Mouse (Mus musculus) kidney, embryonic 15.5 days (tissue): ENCODE measurements around the gene Mamdc2. TPM values are rescaled to one million over a fixed set of nuclear protein-coding genes. Genes with fewer than 3 reads are reported as not detected.

Source experiments
- ATAC-seq: fragments of 200-750 bp; cut with Nextera tagmentation; replicated peaks from 2 replicates; pipeline ENCODE4 v1.8.0; 2017; ENCODE audit warnings: moderate TSS enrichment; ENCODE audit not compliant: low FRiP score
- H3K27ac ChIP-seq: fragments of 300-500 bp; sonication (generic); 2 replicates; pipeline ENCODE4 v1.5.1; 2015; ENCODE audit warnings: mild to moderate bottlenecking, inconsistent platforms
- H3K27me3 ChIP-seq: fragments of 300-500 bp; sonication (generic); 2 replicates; pipeline ENCODE4 v1.6.1; 2015; ENCODE audit warnings: inconsistent platforms
- H3K36me3 ChIP-seq: fragments of 300-500 bp; sonication (generic); 2 replicates; pipeline ENCODE4 v1.6.1; 2015; ENCODE audit warnings: inconsistent platforms
- H3K4me1 ChIP-seq: fragments of 300-500 bp; sonication (generic); 2 replicates; pipeline ENCODE4 v1.6.1; 2015; ENCODE audit warnings: inconsistent platforms
- H3K4me2 ChIP-seq: fragments of 300-500 bp; sonication (generic); 2 replicates; pipeline ENCODE4 v1.6.1; 2015; ENCODE audit warnings: moderate library complexity, mild to moderate bottlenecking, inconsistent platforms
- H3K4me3 ChIP-seq: fragments of 300-500 bp; sonication (generic); replicated peaks from 2 replicates; pipeline ENCODE4 v1.5.1; 2015; ENCODE audit warnings: mild to moderate bottlenecking, inconsistent platforms
- H3K9ac ChIP-seq: fragments of 300-500 bp; sonication (generic); 2 replicates; pipeline ENCODE4 v1.6.1; 2015; ENCODE audit warnings: mild to moderate bottlenecking, inconsistent platforms
- H3K9me3 ChIP-seq: fragments of 300-500 bp; sonication (generic); replicated peaks from 2 replicates; pipeline ENCODE4 v1.6.1; 2016; ENCODE audit warnings: inconsistent platforms
- WGBS: fragments of 180-500 bp; shearing (Covaris S2); methylation state at CpG from one replicate; pipeline ENCODE4 v1.1.7; 2015; ENCODE audit warnings: mixed read lengths; 5-methylcytosine and 5-hydroxymethylcytosine counted together
- polyA plus RNA-seq: library from polyadenylated mRNA; unstranded; fragments of >200 nt; fragmentation: Nextera tagmentation; extraction: Ambion mirVana; gene quantifications from 2 replicates; pipeline ENCODE4 v1.2.1, GENCODE M21; 2015

Mamdc2 gene
- polyA plus RNA-seq, 1 experiment from 2014 or later = 0.93 TPM

- H3K9me3 ChIP-seq = no peaks in the 10 kb centered on the region
- no peak overlapping the region for H3K4me2 ChIP-seq
- H3K9ac ChIP-seq = no peak overlapping the region
- no peaks in the 10 kb centered on the region for H3K4me1 ChIP-seq
- H3K36me3 ChIP-seq = no peaks in the 10 kb centered on the region
- H3K27ac ChIP-seq = no peak overlapping the region
- H3K27me3 ChIP-seq = no peaks in the 10 kb centered on the region
- no peak for ATAC-seq
- H3K4me3 ChIP-seq = no peak overlapping the region
- 86% methylated on average over 7 of the region's 7 CpGs for WGBS
These were observed 141.6 kb downstream of the Mamdc2 start for GRCm38 (mm10) chr19:23306671-23307070.

GRCm38 (mm10) chr19:23299987-23300386 is 148.3 kb downstream of the Mamdc2 start:
- Histone ChIP-seq H3K27me3 (no peaks in the 10 kb centered on the region), H3K4me1 (no peaks in the 10 kb centered on the region), H3K9ac (no peak overlapping the region), H3K4me2 (no peak overlapping the region), H3K36me3 (no peaks in the 10 kb centered on the region), H3K4me3 (no peak overlapping the region), H3K27ac (no peak overlapping the region), H3K9me3 (no peaks in the 10 kb centered on the region)
- WGBS = 91% methylated on average over 3 of the region's 3 CpGs
- no peak for ATAC-seq

DNA sequence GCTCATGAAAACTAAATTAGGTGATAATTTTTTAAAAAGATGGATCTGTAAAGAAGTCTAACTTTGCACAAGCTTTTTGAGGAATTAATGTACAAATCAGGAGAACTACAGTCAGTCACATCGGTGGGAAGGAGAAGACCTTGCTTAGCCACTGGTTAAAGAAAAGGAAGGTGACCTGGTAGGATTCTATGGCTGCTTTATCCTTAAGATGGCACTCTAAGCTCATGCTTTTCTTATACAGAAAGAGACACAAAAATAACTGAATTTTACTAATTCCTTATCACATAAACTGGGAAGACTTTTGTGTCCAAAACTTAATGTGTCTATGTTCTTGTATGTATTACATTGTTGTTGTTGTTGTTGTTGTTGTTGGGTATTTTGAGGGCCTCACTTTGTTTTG is 149.3 kb downstream of the Mamdc2 start:
- H3K27ac ChIP-seq = no peak overlapping the region
- no peak overlapping the region for H3K9ac ChIP-seq
- no peak for ATAC-seq
- no peak overlapping the region for H3K4me3 ChIP-seq
- 80% methylated on average over 1 of the region's 1 CpGs for WGBS
- H3K4me1 ChIP-seq = no peaks in the 10 kb centered on the region
- H3K4me2 ChIP-seq = no peak overlapping the region
- no peaks in the 10 kb centered on the region for H3K9me3 ChIP-seq
- H3K36me3 ChIP-seq = no peaks in the 10 kb centered on the region
- no peaks in the 10 kb centered on the region for H3K27me3 ChIP-seq

GRCm38 (mm10) chr19:23297191-23297590 is 151.1 kb downstream of the Mamdc2 start:
- Histone ChIP-seq H3K9ac (no peak overlapping the region), H3K27ac (no peak overlapping the region), H3K27me3 (no peaks in the 10 kb centered on the region), H3K4me2 (no peak overlapping the region), H3K4me3 (no peak overlapping the region), H3K36me3 (no peaks in the 10 kb centered on the region), H3K4me1 (no peaks in the 10 kb centered on the region), H3K9me3 (no peaks in the 10 kb centered on the region)
- ATAC-seq = no peak

GRCm38 (mm10) chr19:23289251-23289650 is 159.0 kb downstream of the Mamdc2 start:
- Histone ChIP-seq H3K4me2 (no peak overlapping the region), H3K9me3 (no peaks in the 10 kb centered on the region), H3K9ac (no peak overlapping the region)

GRCm38 (mm10) chr19:23281911-23282660 is 166.2 kb downstream of the Mamdc2 start:
- Histone ChIP-seq H3K36me3 (no peaks in the 10 kb centered on the region), H3K9me3 (no peaks in the 10 kb centered on the region), H3K9ac (no peak overlapping the region), H3K27ac (no peak overlapping the region), H3K4me3 (no peak overlapping the region), H3K4me1 (no peaks in the 10 kb centered on the region), H3K27me3 (no peaks in the 10 kb centered on the region), H3K4me2 (no peak overlapping the region)
- WGBS = 57% methylated on average over 8 of the region's 8 CpGs
- no peak for ATAC-seq

More at GRCm38 (mm10) chr19:23289251-23289650, 159.0 kb downstream of the Mamdc2 start:
- Histone ChIP-seq H3K27me3 (no peaks in the 10 kb centered on the region), H3K4me3 (no peak overlapping the region), H3K27ac (no peak overlapping the region), H3K36me3 (no peaks in the 10 kb centered on the region), H3K4me1 (no peaks in the 10 kb centered on the region)
- no peak for ATAC-seq
- WGBS = 65% methylated on average over 1 of the region's 1 CpGs

DNA sequence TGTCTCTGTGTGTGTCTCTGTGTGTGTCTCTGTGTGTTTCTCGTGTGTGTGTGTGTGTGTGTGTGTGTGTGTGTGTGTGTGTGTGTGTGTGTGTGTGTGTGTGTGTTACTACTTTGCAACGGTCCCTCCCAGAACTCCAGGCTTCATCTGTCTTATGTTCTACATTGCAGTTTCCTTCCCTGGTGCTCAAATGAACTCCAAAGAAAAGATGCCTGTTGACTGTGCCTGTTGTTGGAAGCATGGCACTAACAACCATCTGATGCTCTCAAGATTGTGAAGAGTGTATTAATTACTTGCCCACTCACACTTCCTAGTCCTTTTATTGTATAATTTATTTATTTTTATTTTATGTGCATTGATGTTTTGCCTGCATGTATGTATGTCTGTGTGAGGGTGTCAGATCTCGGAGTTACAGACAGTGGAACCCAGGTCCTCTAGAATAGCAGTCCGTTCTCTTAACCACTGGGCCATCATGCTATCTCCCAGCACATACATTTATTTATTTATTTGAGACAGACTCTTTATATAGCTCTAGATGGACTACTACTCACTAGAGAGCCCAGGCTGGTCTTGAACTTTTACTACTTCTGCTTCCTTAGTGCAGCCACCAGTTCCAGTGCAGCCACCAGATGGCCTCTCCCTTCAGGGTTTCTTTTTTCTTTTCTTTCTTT is 174.1 kb downstream of the Mamdc2 start:
- peak; percentile 30 for ATAC-seq
- Histone ChIP-seq H3K27ac (0 out of 2 replicates have a peak overlapping the region, but pooled peaks have one; percentile 85), H3K4me1 (peaks cover 8% of the 10 kb centered on the region), H3K27me3 (no peaks in the 10 kb centered on the region), H3K4me3 (peak overlapping the region; percentile 77), H3K36me3 (no peaks in the 10 kb centered on the region), H3K4me2 (peak overlapping the region; percentile 68), H3K9me3 (no peaks in the 10 kb centered on the region), H3K9ac (peak overlapping the region; percentile 90; the same call in 1 of the 2 replicates)
- WGBS = 50% methylated on average over 4 of the region's 4 CpGs

DNA sequence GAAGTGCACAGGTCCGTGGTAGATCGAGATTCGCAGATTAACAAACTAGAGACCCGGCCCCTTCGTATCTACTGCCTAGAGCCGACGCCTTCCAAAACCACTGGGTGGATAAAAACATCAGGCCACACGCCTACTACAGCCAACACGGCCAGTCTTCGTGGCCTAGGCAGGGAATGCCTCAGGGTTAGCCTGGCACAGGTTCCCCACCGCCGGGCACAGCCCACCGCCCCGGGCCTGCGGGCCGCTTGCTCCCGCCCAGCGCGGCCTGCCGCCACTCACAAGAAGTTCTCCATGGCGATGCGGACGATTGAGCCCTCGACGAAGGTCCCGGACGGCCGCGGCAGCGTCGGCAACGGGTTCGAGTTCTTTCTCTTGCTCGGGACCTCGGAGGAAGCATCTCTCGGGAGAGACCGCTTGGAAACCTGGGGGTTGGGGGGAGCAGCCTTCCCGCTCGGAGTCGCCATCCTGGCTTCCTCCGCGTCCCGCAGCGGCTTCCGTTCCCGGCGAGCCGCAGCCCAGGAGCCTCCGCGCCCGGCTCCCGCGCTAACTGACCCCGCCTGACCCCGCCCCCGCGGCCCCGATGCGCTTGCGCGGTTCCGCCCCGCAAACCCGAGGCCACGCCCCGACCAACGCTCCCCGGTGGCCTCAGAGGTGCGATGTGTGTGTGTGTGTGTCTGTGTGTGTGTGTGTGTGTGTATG is 174.7 kb downstream of the Mamdc2 start, which contains the start of gene Smc5:
Smc5 (minus strand) TSS at position 543 of the 699 bp plus-strand sequence.
- under 1% methylated on average over 69 of the region's 69 CpGs for WGBS
- peaks cover 8% of the 10 kb centered on the region for H3K4me1 ChIP-seq
- H3K27me3 ChIP-seq = no peaks in the 10 kb centered on the region
- H3K4me3 ChIP-seq = peak within 1 kb of the TSS; percentile 77
- H3K4me2 ChIP-seq = peak within 1 kb of the TSS; percentile 68
- peak within 1 kb of the TSS; percentile 85 for H3K27ac ChIP-seq
- peak; percentile 96 for ATAC-seq
- peak within 1 kb of the TSS; percentile 90 for H3K9ac ChIP-seq
- no peaks in the 10 kb centered on the region for H3K9me3 ChIP-seq
- peaks cover 6% of the 10 kb centered on the region for H3K36me3 ChIP-seq

DNA sequence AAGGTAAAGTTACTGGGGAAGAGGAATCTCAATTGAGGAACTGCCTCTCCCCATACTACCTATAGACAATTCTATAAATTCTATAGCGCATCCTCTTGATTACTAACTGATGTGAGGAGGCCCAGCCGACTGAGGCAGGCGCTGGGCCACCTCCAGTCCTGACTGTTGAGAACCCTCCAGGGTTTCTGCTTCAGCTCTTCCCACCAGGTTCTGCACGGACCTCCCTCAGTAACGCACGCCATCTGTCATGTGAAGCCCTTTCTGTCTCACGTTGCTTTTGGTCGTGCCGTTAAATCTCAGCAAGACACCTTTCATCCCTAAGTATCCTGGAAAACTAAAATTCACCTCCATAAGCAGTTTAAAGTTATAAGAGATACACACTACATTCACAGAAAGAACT is 191.5 kb downstream of the Mamdc2 start:
- Histone ChIP-seq H3K4me3 (no peak overlapping the region), H3K4me2 (no peak overlapping the region), H3K4me1 (no peaks in the 10 kb centered on the region), H3K36me3 (peaks cover 72% of the 10 kb centered on the region), H3K9me3 (no peaks in the 10 kb centered on the region), H3K27me3 (no peaks in the 10 kb centered on the region), H3K9ac (no peak overlapping the region), H3K27ac (no peak overlapping the region)
- ATAC-seq = no peak
- WGBS = 89% methylated on average over 9 of the region's 9 CpGs

Other genes starting within 250 kb of the Mamdc2 start
- gene Smc5, start 174.5 kb downstream of the Mamdc2 start, polyA plus RNA-seq = 32.5 and 34.6 TPM in 2 replicates
- 0.32 and 0.36 TPM in 2 replicates for gene 1700028P14Rik, start 204.4 kb upstream of the Mamdc2 start, polyA plus RNA-seq
- 5.6 and 7.1 TPM in 2 replicates for gene Ptar1, start 239.0 kb upstream of the Mamdc2 start, polyA plus RNA-seq